Mouse (Mus musculus) limb, embryonic 14.5 days (tissue): ENCODE data around the gene Zfp513. TPM values are rescaled to one million over a fixed set of nuclear protein-coding genes. Genes with fewer than 3 reads are reported as not detected.

Source experiments
- ATAC-seq: fragments of 200-750 bp; cut with Nextera tagmentation; 2 replicates; pipeline ENCODE4 v1.8.0; 2017; ENCODE audit warnings: low read depth, moderate number of reproducible peaks, moderate TSS enrichment; ENCODE audit not compliant: low FRiP score
- DNase-seq: peaks from one replicate; pipeline ENCODE4 v3.0.0-alpha.2; 2015; ENCODE audit warnings: low spot score
- H3K27ac ChIP-seq: fragments of 300-500 bp; sonication (generic); replicated peaks from 2 replicates; pipeline ENCODE4 v1.5.1; 2014; ENCODE audit warnings: low read depth, mild to moderate bottlenecking, low read length, moderate library complexity, mixed read lengths
- H3K27me3 ChIP-seq: fragments of 300-500 bp; sonication (generic); 2 replicates; pipeline ENCODE4 v1.6.1; 2014; ENCODE audit warnings: low read length, mixed read lengths; ENCODE audit not compliant: control insufficient read depth, insufficient read depth
- H3K36me3 ChIP-seq: fragments of 300-500 bp; sonication (generic); 2 replicates; pipeline ENCODE4 v1.6.1; 2014; ENCODE audit warnings: mild to moderate bottlenecking, low read length, moderate library complexity, mixed read lengths; ENCODE audit not compliant: control insufficient read depth, insufficient read depth
- H3K4me1 ChIP-seq: fragments of 300-500 bp; sonication (generic); 2 replicates; pipeline ENCODE4 v1.6.1; 2014; ENCODE audit warnings: antibody characterized with exemption, low read length, mixed read lengths; ENCODE audit not compliant: control insufficient read depth, insufficient read depth
- H3K4me2 ChIP-seq: fragments of 300-500 bp; sonication (generic); replicated peaks from 2 replicates; pipeline ENCODE4 v1.6.1; 2014; ENCODE audit warnings: low read depth, mild to moderate bottlenecking, low read length, moderate library complexity; ENCODE audit not compliant: severe bottlenecking
- H3K4me3 ChIP-seq: fragments of 300-500 bp; sonication (generic); replicated peaks from 2 replicates; pipeline ENCODE4 v1.5.1; 2014; ENCODE audit warnings: low read length
- H3K9ac ChIP-seq: fragments of 300-500 bp; sonication (generic); 2 replicates; pipeline ENCODE4 v1.6.1; 2014; ENCODE audit warnings: mild to moderate bottlenecking, low read depth, low read length, moderate library complexity; ENCODE audit not compliant: severe bottlenecking
- H3K9me3 ChIP-seq: fragments of 300-500 bp; sonication (generic); 2 replicates; pipeline ENCODE4 v1.6.1; 2016; ENCODE audit warnings: low read length; ENCODE audit not compliant: control insufficient read depth
- POLR2A ChIP-seq: fragments of 200-500 bp; IDR thresholded peaks from 2 replicates; pipeline ENCODE4 v1.8.0; 2012; ENCODE audit warnings: inconsistent platforms, mild to moderate bottlenecking, moderate library complexity, borderline replicate concordance; ENCODE audit not compliant: insufficient read depth, insufficient read length; ENCODE audit errors: extremely low read depth
- WGBS: fragments of 180-500 bp; shearing (Covaris S2); extraction: QIAGEN DNeasy Blood & Tissue Kit; methylation state at CpG from one replicate; pipeline ENCODE4 v1.1.7; 2014; 5-methylcytosine and 5-hydroxymethylcytosine counted together
- polyA plus RNA-seq, 2 experiments: library from polyadenylated mRNA; depleted of rRNA in 1 of 2; stranded (reverse) in 1 of 2; unstranded in 1 of 2; fragments of >200 nt; fragmentation: Nextera tagmentation in 1 of 2; extraction: Ambion mirVana in 1 of 2; gene quantifications; 2 replicates each; pipeline versions ENCODE4 v1.2.1 to v1.2.3; 2012 to 2014

Zfp513 gene
- polyA plus RNA-seq, 2 experiments: 6.8 to 58.8 TPM

DNA sequence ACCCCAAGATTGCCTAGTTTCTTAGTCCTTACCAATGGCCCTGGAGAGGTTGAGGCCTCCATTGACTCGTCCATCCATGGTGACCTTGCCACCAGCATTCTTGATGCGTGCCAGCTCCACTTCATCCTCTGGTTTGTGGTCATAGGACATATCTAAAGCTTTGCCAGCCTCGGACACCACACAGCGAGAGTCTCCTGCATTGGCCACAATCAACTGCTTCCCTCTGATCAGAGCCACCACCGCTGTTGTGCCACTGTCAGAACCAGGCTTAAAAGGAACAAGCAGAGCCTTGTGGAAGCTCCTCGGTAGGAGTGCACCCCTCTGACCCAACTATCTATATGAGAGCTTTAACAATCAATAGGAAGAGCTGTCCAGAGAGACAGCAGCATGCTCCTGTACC, 2.3 kb upstream of the Zfp513 start:
- ATAC-seq: no peak
- Histone ChIP-seq H3K9me3 (peaks cover 4% of the 10 kb centered on the region), H3K4me2 (no peak overlapping the region), H3K27ac (no peak overlapping the region), H3K9ac (no peak overlapping the region), H3K36me3 (peaks cover 69% of the 10 kb centered on the region), H3K4me1 (peaks cover 9% of the 10 kb centered on the region), H3K27me3 (no peaks in the 10 kb centered on the region), H3K4me3 (no peak overlapping the region)
- 90% methylated on average over 6 of the region's 6 CpGs for WGBS
- TF ChIP-seq POLR2A: no peak
- DNase-seq: no peak

DNA sequence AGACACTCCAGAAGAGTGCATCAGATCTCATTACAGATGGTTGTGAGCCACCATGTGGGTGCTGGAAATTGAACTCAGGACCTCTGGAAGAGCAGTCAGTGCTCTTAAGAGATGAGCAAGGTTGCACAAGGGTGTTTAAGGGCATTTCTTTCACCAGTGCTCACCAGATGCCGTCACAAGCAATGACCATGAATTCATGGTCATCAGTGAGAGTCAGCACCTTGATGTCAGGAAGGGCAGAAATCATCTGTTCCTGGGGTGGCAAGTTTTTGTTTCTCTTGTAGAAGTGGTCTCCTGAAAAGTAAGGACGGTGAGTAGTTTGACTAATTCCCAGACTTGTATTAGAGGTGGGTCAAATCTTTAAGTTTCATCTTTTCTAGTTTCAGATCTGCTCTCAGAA, 1.8 kb upstream of the Zfp513 start:
- Histone ChIP-seq H3K27me3 (no peaks in the 10 kb centered on the region), H3K9ac (no peak overlapping the region), H3K36me3 (peaks cover 74% of the 10 kb centered on the region), H3K4me1 (peaks cover 9% of the 10 kb centered on the region), H3K9me3 (peaks cover 4% of the 10 kb centered on the region), H3K27ac (no peak overlapping the region), H3K4me3 (no peak overlapping the region), H3K4me2 (no peak overlapping the region)
- WGBS: 88% methylated on average over 2 of the region's 2 CpGs
- TF ChIP-seq POLR2A: no peak
- DNase-seq (no peak), ATAC-seq (no peak)

DNA sequence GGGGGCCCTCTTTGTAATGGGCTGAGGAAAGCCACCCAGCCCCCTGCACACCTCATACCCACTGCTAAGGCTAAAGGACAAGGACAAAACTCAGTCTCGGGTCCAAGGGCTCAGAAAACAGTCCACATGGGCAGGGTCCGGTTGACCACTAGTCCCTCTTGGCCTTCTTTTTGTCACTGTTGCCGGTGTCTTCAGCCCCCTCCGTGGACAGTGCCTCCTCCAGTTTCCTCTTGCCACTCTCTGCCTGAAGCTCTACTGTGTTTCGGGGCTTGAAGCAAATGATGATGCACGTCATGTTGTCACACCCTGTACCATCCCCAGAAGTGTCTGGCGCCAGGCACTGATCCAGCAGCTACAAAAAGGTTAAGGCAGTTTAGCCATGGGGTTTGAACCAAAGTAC, 830 bp upstream of the Zfp513 start:
- Histone ChIP-seq H3K4me2 (peak overlapping the region; percentile 62), H3K4me1 (peaks cover 9% of the 10 kb centered on the region), H3K4me3 (peak overlapping the region; percentile 73), H3K36me3 (peaks cover 79% of the 10 kb centered on the region), H3K27me3 (no peaks in the 10 kb centered on the region), H3K9ac (peak overlapping the region; percentile 77), H3K9me3 (peaks cover 4% of the 10 kb centered on the region), H3K27ac (peak overlapping the region; percentile 67; the same call in 1 of the 2 replicates)
- no peak for ATAC-seq
- no peak for DNase-seq
- TF ChIP-seq POLR2A: no peak
- 92% methylated on average over 7 of the region's 7 CpGs for WGBS

DNA sequence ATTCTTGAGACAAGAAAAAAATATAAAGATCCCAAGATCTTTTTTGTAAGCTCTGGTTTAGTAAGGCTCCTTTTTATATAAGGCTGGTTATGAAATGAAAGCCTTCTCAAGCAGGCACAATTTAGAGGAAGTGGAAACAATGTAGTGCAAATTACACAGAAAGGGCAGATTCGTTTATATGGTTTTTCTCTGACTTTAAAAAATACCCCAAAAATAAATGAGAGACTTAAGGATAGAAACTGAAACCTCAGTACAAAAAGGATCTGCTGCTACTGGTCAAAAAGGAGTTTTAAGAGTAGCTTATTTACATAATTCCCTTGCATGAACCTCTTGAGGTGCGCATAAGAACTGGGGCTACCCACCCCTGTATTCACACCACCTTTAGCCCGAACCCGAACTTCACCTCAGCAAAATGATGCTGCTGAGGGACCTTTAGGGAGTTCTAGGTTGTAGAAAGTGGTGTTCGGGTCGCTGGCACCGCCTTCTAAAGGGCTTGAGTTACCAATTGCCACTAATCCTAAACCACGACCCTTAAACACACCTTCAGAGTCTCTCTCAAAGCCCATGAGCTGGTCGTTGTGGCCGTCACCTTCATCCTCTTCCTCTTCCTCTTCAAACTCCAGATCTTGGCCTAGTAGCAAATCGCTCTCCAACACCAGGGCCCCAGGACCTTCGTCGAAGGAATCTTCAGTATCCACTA, 911 bp downstream of the Zfp513 start:
- WGBS: 15% methylated on average over 13 of the region's 13 CpGs
- TF ChIP-seq POLR2A: no peak
- peaks cover 4% of the 10 kb centered on the region for H3K9me3 ChIP-seq

DNA sequence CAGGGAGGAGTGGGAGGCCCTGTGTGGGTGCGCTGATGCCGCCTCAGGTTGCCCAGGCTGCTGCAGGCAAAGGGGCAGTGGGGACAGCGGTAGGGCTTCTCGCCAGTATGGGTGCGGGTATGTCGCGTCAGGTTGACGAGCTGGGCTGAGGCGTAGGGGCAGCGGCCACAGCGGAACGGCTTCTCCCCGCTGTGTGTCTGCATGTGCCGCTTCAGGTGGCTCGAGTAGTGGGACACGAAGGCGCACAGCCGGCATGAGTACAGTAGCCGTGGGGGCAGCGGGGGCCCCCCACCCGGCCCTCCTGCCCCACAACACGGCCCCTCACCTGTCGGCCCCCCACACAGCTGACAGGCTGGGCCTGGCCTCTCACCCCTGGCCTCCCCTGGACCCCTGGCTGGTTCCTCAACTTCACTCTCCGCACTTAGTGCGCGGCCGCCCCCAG, 1.8 kb downstream of the Zfp513 start:
- TF ChIP-seq POLR2A: no peak
- H3K9me3 ChIP-seq: peaks cover 4% of the 10 kb centered on the region
- no peak overlapping the region for H3K4me2 ChIP-seq
- no peak overlapping the region for H3K27ac ChIP-seq
- H3K36me3 ChIP-seq: peaks cover 83% of the 10 kb centered on the region
- ATAC-seq (no peak), DNase-seq (no peak)
- WGBS: 91% methylated on average over 27 of the region's 27 CpGs
- no peaks in the 10 kb centered on the region for H3K27me3 ChIP-seq
- H3K4me1 ChIP-seq: peaks cover 9% of the 10 kb centered on the region
- peak overlapping the region; percentile 73; the same call in 1 of the 2 replicates for H3K4me3 ChIP-seq
- H3K9ac ChIP-seq: no peak overlapping the region

More for the DNA sequence above, 911 bp downstream of the Zfp513 start:
- Histone ChIP-seq H3K9ac (peak overlapping the region; percentile 77), H3K4me1 (peaks cover 9% of the 10 kb centered on the region), H3K27ac (0 out of 2 replicates have a peak overlapping the region, but pooled peaks have one; percentile 56), H3K36me3 (peaks cover 83% of the 10 kb centered on the region), H3K27me3 (no peaks in the 10 kb centered on the region), H3K4me2 (peak overlapping the region; percentile 62), H3K4me3 (peak overlapping the region; percentile 73)
- DNase-seq: no peak
- ATAC-seq: no peak; the same call in 1 of the 2 replicates
